Mouse (Mus musculus) neural tube, embryonic 13.5 days (tissue): ENCODE measurements around the gene Hrh1. TPM values are rescaled to one million over a fixed set of nuclear protein-coding genes. Genes with fewer than 3 reads are reported as not detected.

Experiments used
- ATAC-seq: fragments of 200-750 bp; cut with Nextera tagmentation; 2 replicates; pipeline ENCODE4 v1.8.0; 2017; ENCODE audit warnings: low read depth, mild to moderate bottlenecking, moderate TSS enrichment, moderate library complexity
- H3K27ac ChIP-seq: fragments of 300-500 bp; sonication (generic); replicated peaks from 2 replicates; pipeline ENCODE4 v1.5.1; 2015; ENCODE audit warnings: moderate library complexity, mild to moderate bottlenecking, inconsistent platforms
- H3K27me3 ChIP-seq: fragments of 300-500 bp; sonication (generic); 2 replicates; pipeline ENCODE4 v1.6.1; 2015; ENCODE audit warnings: mild to moderate bottlenecking, inconsistent platforms
- H3K36me3 ChIP-seq: fragments of 300-500 bp; sonication (generic); 2 replicates; pipeline ENCODE4 v1.6.1; 2015; ENCODE audit warnings: mild to moderate bottlenecking, inconsistent platforms
- H3K4me1 ChIP-seq: fragments of 300-500 bp; sonication (generic); replicated peaks from 2 replicates; pipeline ENCODE4 v1.6.1; 2015; ENCODE audit warnings: inconsistent platforms
- H3K4me2 ChIP-seq: fragments of 300-500 bp; sonication (generic); 2 replicates; pipeline ENCODE4 v1.6.1; 2015; ENCODE audit warnings: inconsistent platforms, mild to moderate bottlenecking, moderate library complexity
- H3K4me3 ChIP-seq: fragments of 300-500 bp; sonication (generic); 2 replicates; pipeline ENCODE4 v1.5.1; 2015; ENCODE audit warnings: mild to moderate bottlenecking, inconsistent platforms
- H3K9ac ChIP-seq: fragments of 300-500 bp; sonication (generic); 2 replicates; pipeline ENCODE4 v1.6.1; 2015; ENCODE audit warnings: moderate library complexity, mild to moderate bottlenecking, inconsistent platforms
- H3K9me3 ChIP-seq: fragments of 300-500 bp; sonication (generic); 2 replicates; pipeline ENCODE4 v1.6.1; 2016; ENCODE audit warnings: inconsistent platforms
- WGBS: fragments of 180-500 bp; shearing (Covaris S2); methylation state at CpG from one replicate; pipeline ENCODE4 v1.1.7; 2015; 5-methylcytosine and 5-hydroxymethylcytosine counted together
- polyA plus RNA-seq: library from polyadenylated mRNA; unstranded; fragments of >200 nt; fragmentation: Nextera tagmentation; extraction: Ambion mirVana; gene quantifications from 2 replicates; pipeline ENCODE4 v1.2.1, GENCODE M21; 2015

Gene Hrh1
- polyA plus RNA-seq, 1 experiment from 2014 or later: 0.13 TPM

GRCm38 (mm10) chr6:114390129-114390528 is 7.6 kb upstream of the Hrh1 start:
- H3K27ac ChIP-seq: no peak overlapping the region
- H3K27me3 ChIP-seq: peaks cover 16% of the 10 kb centered on the region
- no peaks in the 10 kb centered on the region for H3K4me1 ChIP-seq
- no peaks in the 10 kb centered on the region for H3K9me3 ChIP-seq
- no peak overlapping the region for H3K4me3 ChIP-seq
- WGBS: 76% methylated on average over 2 of the region's 2 CpGs
- H3K9ac ChIP-seq: no peak overlapping the region
- ATAC-seq: no peak
- no peak overlapping the region for H3K4me2 ChIP-seq
- no peaks in the 10 kb centered on the region for H3K36me3 ChIP-seq

DNA sequence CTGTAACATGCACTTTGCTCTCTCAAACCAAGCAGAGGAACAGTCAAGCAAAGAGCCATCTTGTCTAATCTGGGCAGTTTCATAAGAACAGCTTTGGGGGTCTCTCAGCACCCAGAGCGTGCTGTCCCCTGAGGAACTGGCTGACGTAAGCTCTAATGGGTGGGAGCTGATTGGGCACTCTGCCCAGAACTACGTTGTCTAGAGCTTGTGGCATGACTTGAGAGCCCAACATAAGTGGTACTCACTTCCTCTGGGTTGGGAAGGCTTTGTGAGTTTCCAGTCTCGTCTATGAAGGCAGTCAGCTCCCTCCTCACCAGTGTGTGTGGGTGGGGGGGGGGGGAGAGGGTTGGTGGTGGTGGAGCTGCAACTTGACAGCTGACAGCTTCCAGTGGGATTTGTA is 2.8 kb upstream of the Hrh1 start:
- Histone ChIP-seq H3K27ac (no peak overlapping the region), H3K9me3 (no peaks in the 10 kb centered on the region), H3K4me1 (peaks cover 22% of the 10 kb centered on the region), H3K4me3 (no peak overlapping the region), H3K9ac (no peak overlapping the region), H3K27me3 (peaks cover 63% of the 10 kb centered on the region), H3K36me3 (no peaks in the 10 kb centered on the region), H3K4me2 (no peak overlapping the region)
- ATAC-seq: no peak
- 63% methylated on average over 4 of the region's 4 CpGs for WGBS

DNA sequence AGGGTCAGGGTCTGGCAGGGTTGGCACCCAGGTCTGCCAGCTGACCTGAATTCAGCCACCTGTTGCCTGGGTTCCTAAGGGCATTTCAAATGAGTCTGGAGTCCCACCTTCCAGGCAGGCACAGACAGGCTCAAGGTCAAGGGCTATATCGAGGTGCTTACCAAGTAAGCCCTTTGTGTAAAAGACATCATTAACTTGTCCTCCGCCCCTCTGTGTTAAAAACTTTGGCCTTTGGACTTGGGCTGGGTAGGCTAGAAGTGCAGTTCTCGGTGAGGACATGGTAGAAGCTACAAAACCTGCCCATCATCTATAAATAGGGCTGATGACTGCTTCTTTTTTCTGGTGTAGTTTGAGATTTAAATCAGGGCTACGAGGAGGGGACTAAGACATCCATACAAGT is 1.1 kb upstream of the Hrh1 start:
- Histone ChIP-seq H3K4me2 (no peak overlapping the region), H3K27me3 (peaks cover 72% of the 10 kb centered on the region), H3K36me3 (no peaks in the 10 kb centered on the region), H3K9ac (no peak overlapping the region), H3K27ac (no peak overlapping the region), H3K4me3 (no peak overlapping the region), H3K9me3 (no peaks in the 10 kb centered on the region), H3K4me1 (peaks cover 28% of the 10 kb centered on the region)
- no peak for ATAC-seq
- 62% methylated on average over 4 of the region's 4 CpGs for WGBS

DNA sequence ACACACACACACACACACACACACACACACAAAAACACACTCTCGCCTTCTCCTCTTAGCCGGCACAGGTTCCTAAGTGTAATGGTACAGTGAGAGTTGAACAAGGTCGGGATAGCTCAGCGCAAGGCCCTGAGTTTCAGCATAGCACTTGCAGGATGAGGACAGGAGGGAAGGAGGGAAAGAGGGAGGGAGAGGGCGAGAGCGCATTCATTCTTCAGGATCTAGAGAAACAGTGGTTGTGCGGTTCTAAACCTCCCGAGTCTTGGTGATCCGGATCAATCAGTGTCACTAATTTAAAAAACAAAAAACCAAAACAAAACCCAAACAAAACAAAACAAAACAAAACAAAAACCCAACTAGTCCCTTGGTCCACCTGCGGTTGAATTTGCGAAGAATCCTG is 456 bp upstream of the Hrh1 start:
- Histone ChIP-seq H3K27ac (no peak overlapping the region), H3K27me3 (peaks cover 72% of the 10 kb centered on the region), H3K9me3 (no peaks in the 10 kb centered on the region), H3K4me1 (peaks cover 28% of the 10 kb centered on the region), H3K9ac (no peak overlapping the region), H3K4me2 (peak overlapping the region; percentile 94), H3K4me3 (peak overlapping the region; percentile 50), H3K36me3 (no peaks in the 10 kb centered on the region)
- ATAC-seq: no peak
- WGBS: 6% methylated on average over 11 of the region's 11 CpGs

- no peaks in the 10 kb centered on the region for H3K9me3 ChIP-seq
- H3K36me3 ChIP-seq: no peaks in the 10 kb centered on the region
- peak overlapping the region; percentile 94 for H3K4me2 ChIP-seq
- H3K27ac ChIP-seq: no peak overlapping the region
- ATAC-seq: no peak
- peaks cover 32% of the 10 kb centered on the region for H3K4me1 ChIP-seq
- 5% methylated on average over 9 of the region's 9 CpGs for WGBS
- H3K9ac ChIP-seq: no peak overlapping the region
- peak overlapping the region; percentile 50 for H3K4me3 ChIP-seq
- peaks cover 65% of the 10 kb centered on the region for H3K27me3 ChIP-seq
These were observed 890 bp downstream of the Hrh1 start for GRCm38 (mm10) chr6:114398626-114399025.

DNA sequence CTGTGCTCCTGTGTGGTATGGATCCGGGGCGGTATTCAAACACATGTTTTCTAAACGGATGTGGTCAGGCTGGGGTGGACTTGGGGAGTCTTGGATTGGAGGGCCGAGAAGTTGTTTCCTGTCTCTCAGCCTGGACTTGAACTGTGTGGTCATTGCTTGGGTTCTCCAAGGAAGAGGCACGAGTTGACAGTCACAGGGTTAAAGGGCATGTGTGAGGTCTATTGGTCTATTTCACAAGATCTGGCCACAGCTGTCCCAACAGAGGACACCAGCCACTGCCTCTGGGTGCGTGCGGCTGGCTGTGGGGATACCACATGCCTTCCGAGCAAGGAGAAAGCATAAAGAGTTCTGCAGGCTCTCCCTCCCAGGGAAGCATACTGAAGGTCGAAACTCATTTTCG is 2.7 kb downstream of the Hrh1 start:
- no peak overlapping the region for H3K27ac ChIP-seq
- peaks cover 41% of the 10 kb centered on the region for H3K4me1 ChIP-seq
- H3K36me3 ChIP-seq: no peaks in the 10 kb centered on the region
- H3K4me3 ChIP-seq: no peak overlapping the region
- no peak overlapping the region for H3K9ac ChIP-seq
- 71% methylated on average over 10 of the region's 10 CpGs for WGBS
- no peaks in the 10 kb centered on the region for H3K9me3 ChIP-seq
- ATAC-seq: no peak
- no peak overlapping the region for H3K4me2 ChIP-seq
- H3K27me3 ChIP-seq: peaks cover 53% of the 10 kb centered on the region

GRCm38 (mm10) chr6:114400841-114401240 is 3.1 kb downstream of the Hrh1 start:
- Histone ChIP-seq H3K36me3 (no peaks in the 10 kb centered on the region), H3K27ac (no peak overlapping the region), H3K4me3 (no peak overlapping the region), H3K27me3 (peaks cover 51% of the 10 kb centered on the region), H3K9me3 (no peaks in the 10 kb centered on the region), H3K9ac (no peak overlapping the region), H3K4me1 (peaks cover 41% of the 10 kb centered on the region), H3K4me2 (no peak overlapping the region)
- no peak for ATAC-seq
- 41% methylated on average over 8 of the region's 8 CpGs for WGBS

DNA sequence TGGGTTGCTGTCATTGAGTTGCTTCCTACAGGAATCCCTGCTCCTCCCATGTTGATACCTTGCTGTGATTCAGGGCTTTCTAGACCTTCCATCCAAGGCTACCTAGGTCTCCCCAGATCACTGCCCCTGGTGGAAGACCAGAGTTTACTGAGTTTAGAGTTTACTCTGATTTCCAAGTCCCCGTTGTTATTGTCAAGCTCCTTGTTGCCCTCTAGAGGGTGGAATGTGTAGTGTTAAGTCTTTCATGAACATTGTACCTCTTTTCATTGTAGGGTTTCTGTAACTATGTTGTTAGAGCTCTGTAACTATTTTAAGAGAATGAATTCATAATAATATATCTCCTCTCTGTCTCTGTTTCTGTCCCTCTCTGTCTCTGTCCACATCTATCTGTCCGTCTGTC is 4.4 kb downstream of the Hrh1 start:
- Histone ChIP-seq H3K27ac (no peak overlapping the region), H3K4me1 (peaks cover 40% of the 10 kb centered on the region), H3K36me3 (no peaks in the 10 kb centered on the region), H3K9me3 (no peaks in the 10 kb centered on the region), H3K4me2 (no peak overlapping the region), H3K27me3 (peaks cover 37% of the 10 kb centered on the region), H3K4me3 (no peak overlapping the region), H3K9ac (no peak overlapping the region)
- 79% methylated on average over 2 of the region's 2 CpGs for whole genome bisulfite sequencing
- ATAC-seq: no peak

- no peak for ATAC-seq
- H3K27ac ChIP-seq: no peak overlapping the region
- no peaks in the 10 kb centered on the region for H3K36me3 ChIP-seq
- H3K4me2 ChIP-seq: no peak overlapping the region
- H3K27me3 ChIP-seq: peaks cover 23% of the 10 kb centered on the region
- H3K9ac ChIP-seq: no peak overlapping the region
- no peak overlapping the region for H3K4me3 ChIP-seq
- H3K4me1 ChIP-seq: peaks cover 31% of the 10 kb centered on the region
- no peaks in the 10 kb centered on the region for H3K9me3 ChIP-seq
- WGBS: 42% methylated on average over 8 of the region's 8 CpGs
These were observed 5.9 kb downstream of the Hrh1 start for GRCm38 (mm10) chr6:114403632-114404031.

- Histone ChIP-seq H3K36me3 (no peaks in the 10 kb centered on the region), H3K27ac (no peak overlapping the region), H3K4me3 (no peak overlapping the region), H3K9me3 (no peaks in the 10 kb centered on the region), H3K4me1 (peaks cover 27% of the 10 kb centered on the region), H3K27me3 (peaks cover 20% of the 10 kb centered on the region), H3K9ac (no peak overlapping the region), H3K4me2 (no peak overlapping the region)
- ATAC-seq: no peak
- 50% methylated on average over 5 of the region's 5 CpGs for WGBS
These were observed 6.4 kb downstream of the Hrh1 start for GRCm38 (mm10) chr6:114404128-114404527.

DNA sequence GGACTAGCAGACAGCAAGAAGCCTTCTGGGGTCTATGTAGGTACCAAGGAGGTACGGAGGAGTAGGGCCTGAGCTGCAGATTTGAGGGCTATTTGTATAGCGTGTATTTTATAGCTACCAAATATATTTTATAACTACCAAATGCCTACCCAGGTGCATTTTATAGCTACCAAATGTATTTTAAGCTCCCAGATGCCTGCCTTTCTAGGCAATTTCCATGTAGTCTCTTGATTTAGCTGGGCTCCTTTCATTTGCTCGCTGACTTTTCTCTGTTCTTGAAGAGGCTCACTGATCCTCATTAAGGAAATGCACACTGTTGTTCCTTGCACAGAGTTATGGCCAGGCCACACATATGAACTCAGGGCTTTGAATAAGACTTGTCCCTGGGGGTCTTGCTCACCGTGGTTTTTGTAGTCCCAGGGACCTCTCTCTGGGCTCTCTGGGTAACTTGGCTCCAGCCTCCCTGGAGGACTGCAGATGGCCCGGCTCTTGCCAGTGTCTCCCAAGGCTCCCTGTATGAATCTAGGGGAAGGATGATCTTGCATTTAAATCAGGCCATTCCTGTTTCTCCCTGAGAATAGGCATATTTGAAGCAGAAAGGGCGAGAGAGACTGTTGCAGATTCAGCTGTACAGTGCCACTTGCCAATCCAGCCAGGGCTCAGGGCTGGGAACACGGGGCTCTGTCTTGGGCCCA is 7.2 kb downstream of the Hrh1 start:
- WGBS: 72% methylated on average over 7 of the region's 7 CpGs
- Histone ChIP-seq H3K36me3 (no peaks in the 10 kb centered on the region), H3K4me3 (no peak overlapping the region), H3K4me1 (peaks cover 25% of the 10 kb centered on the region), H3K27ac (no peak overlapping the region), H3K4me2 (no peak overlapping the region), H3K27me3 (peaks cover 15% of the 10 kb centered on the region), H3K9me3 (no peaks in the 10 kb centered on the region), H3K9ac (no peak overlapping the region)
- ATAC-seq: no peak

- H3K4me2 ChIP-seq: no peak overlapping the region
- no peaks in the 10 kb centered on the region for H3K36me3 ChIP-seq
- 0 out of 2 replicates have a peak, but pooled peaks cover 5% of the 10 kb centered on the region for H3K27me3 ChIP-seq
- no peak for ATAC-seq
- H3K9ac ChIP-seq: no peak overlapping the region
- H3K27ac ChIP-seq: no peak overlapping the region
- peaks cover 18% of the 10 kb centered on the region for H3K4me1 ChIP-seq
- no peaks in the 10 kb centered on the region for H3K9me3 ChIP-seq
- 38% methylated on average over 1 of the region's 1 CpGs for WGBS
- no peak overlapping the region for H3K4me3 ChIP-seq
These were observed 8.9 kb downstream of the Hrh1 start for GRCm38 (mm10) chr6:114406634-114407033.

DNA sequence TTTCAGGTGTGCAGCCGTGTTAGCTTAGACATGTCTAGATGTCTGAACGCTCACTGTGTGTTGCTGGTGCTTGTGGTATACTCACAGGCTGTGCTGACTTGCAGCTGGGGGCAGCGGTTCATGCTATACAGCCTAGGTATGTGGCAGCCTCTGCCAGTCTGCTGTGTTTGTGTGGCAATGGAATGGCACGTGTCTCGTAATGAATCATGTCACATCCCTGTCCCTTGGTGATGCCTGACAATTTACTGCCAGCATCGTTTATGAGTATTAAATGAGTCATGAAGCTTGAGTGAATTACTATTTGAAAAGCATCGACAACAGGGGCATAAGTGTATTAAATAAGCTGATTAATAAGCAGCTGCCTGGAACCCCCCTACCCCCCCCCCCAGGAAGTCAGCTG is 9.3 kb downstream of the Hrh1 start:
- no peaks in the 10 kb centered on the region for H3K36me3 ChIP-seq
- peaks cover 18% of the 10 kb centered on the region for H3K4me1 ChIP-seq
- 0 out of 2 replicates have a peak, but pooled peaks cover 5% of the 10 kb centered on the region for H3K27me3 ChIP-seq
- no peak overlapping the region for H3K27ac ChIP-seq
- 71% methylated on average over 7 of the region's 7 CpGs for WGBS
- no peaks in the 10 kb centered on the region for H3K9me3 ChIP-seq
- H3K9ac ChIP-seq: no peak overlapping the region
- peak; percentile 64 for ATAC-seq
- no peak overlapping the region for H3K4me3 ChIP-seq
- no peak overlapping the region for H3K4me2 ChIP-seq
